Mouse (Mus musculus) adrenal gland, adult 8-10 months (tissue): ENCODE data around the gene Ankrd34a. TPM values are rescaled to one million over a fixed set of nuclear protein-coding genes. Genes with fewer than 3 reads are reported as not detected.

Experiments
- DNase-seq: peaks from one replicate; pipeline ENCODE4 v3.0.0; 2022
- total RNA-seq, 4 experiments: library from RNA; stranded (reverse); gene quantifications; 2 replicates each; pipeline ENCODE4 v1.2.4; 2022

Ankrd34a gene
- total RNA-seq, 4 experiments from 2014 or later, result 1.1 to 2.3 (median 1.7) TPM

DNA sequence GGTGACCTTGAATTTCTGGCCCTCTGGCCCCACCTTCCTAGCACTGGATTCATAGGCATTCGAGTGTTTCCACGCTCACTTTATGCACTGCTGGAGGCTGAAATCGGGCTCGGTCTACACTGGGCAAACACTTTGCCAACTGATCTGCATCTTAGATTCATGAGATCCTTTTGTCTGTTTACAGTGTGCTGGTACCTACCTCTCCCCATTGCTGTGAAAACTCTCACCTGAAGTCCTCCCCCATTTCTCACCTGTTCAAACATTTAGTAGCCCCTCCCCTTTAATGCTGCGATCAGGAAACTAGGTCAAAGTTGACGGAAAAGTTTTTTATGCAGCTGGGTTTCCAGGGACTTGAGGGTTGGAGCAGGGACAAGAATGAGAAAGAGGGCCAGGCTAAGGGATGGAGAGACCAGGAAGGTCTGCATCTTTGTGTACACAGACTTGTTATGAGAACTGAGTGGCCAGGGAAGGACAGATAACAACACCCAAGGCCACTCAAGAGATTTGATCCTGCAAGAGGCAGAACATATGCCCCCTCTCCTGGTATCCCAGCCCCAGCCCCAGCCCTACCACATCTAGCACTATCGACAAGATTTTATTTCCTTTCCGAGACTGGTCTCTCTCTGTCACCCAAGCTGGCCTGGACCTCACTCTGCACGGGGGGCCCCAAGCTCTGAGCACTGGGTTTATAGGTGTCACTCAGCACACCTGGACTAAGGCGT is 32.4 kb upstream of the Ankrd34a start:
- DNase-seq, result no peak

DNA sequence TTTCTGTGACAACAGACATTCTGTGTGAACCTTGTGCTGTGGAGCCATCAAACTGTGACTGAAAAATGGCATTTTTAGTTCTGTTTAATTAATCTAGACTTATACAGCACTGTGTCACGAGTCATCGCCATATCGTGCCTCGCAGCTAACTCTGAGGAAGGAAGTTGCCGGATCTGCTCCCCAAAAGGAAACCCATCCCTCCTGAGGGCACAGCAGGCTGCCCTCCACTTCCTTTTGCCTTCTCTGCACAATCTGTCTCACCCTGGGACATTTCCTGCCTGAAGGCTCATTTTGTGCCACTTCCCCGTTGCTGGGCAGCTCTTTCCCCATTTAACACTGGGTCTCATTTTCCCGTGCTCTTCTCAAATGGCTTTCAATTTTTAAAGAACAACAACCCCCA is 31.8 kb upstream of the Ankrd34a start:
- DNase-seq, result no peak

DNA sequence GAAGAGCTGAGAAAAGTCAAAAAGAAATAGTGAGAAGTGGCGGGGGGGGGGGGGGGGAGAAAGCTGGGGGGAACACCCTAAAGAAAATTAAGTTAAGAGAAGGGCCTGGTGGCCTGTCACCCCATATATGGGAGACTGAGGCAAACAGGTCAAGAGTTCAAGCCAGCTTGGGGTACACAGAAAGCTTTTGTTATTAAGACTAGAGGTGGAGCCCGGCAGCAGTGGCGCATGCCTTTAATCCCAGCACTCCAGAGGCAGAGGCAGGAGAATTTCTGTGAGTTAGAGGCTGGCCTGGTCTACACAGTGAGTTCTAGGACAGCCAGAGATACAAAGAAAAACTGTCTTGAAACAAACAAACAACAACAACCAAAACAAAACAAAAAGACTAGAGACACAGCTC is 31.3 kb upstream of the Ankrd34a start:
- DNase-seq, result no peak

DNA sequence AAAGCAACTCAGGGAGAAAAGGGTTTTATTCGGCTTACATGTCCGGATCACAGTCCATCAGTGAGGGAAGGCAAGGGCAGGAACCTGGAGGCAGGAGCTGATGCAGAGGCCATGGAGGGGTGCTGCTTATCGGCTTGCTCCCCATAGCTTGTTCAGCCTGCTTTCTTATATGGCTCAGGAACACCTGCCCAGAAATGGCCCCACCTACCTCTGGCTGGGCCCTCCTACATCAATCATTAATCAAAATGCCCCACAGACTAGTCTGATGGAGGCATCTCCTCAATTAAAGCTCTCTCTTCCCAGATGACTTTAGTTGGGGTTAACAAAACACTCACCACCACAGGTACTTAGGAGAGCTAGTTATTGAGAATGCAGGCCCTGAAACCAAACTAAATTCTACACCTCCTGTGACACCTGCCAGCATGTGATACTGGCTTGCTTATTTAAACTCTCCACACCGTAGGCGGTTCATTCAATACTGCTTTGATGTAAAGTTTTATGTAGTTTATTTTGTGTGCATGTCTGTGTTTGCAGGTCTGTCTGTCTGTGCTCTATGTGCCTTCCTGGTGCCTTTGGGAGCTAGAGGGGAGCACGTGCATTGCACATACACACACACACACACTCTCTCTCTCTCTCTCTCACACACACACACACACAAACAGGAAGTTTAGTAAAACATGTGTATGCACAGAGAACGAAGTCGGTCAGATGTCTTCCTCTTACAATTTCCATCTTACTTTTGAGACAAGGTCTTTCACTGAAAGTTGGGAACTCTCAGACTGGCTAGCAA is 29.6 kb upstream of the Ankrd34a start:
- no peak for DNase-seq

DNA sequence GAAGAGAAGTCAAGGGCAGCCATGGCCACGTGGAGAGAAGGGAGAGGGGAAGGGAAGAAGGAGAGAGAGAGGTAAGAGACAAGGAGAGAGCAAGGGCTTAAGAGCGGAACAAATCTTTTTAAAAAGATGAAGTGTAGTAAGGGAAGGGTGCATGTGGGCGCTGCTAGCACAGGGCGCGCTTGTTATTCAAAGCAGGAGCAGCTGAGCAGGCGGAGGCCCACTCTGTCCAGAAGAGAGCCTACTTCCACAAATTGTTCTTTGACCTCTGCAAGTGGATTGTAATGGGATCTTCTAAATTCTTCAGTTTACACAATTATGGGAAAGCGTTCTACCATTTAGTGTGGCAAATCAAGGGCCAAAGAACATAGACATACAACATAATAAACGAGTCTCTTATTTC is 27.8 kb upstream of the Ankrd34a start:
- no peak for DNase-seq

DNA sequence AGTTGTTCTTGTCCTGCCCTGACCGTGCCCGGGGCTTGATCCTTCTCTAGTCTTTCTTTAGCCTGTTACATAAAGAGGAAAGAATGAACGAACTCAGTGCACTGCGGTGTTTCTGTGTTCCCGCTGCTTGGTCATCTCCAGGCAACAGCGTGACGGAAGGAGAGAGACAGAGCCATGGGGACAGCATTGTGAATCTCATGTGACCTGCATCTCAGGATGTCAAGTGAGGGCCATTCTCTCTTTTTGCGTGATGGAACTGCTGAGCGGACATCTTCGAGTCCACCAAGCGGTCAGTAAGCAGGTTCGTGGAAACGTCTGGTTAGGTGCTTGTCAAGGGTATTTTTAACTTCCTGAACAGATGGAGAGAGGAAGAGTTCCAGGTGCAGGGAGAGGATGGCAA is 26.9 kb upstream of the Ankrd34a start:
- no peak for DNase-seq

DNA sequence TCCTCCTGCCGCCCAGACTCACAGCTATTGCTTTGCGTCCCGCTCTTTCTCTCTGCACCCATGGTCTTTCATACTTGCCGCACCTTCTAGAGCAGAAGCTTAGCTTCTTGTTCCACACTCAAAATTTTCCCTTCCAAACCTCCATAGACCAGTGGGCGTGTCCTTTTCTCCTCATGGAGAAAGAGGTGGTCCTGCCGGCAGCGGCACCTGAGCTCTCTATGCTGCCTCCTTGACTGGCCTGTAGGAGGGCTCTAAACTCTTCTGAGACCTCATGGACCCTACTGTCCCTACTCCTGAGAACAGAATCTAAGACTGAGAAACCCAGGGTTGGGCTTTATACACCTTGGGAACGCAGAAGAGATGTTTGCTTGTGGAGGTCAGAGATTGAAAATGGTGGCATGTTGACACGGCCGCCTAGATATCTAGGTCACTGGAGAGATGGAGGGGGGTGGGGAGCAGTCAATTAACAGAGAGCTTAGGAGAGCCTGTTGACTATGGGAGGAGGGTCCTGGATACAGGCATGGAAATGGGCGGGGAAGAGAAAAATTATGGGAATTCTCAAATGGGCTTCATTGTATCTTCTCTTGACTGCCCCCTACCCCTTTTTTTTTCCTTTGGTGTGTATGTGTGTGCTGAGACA is 26.4 kb upstream of the Ankrd34a start:
- DNase-seq, result no peak

DNA sequence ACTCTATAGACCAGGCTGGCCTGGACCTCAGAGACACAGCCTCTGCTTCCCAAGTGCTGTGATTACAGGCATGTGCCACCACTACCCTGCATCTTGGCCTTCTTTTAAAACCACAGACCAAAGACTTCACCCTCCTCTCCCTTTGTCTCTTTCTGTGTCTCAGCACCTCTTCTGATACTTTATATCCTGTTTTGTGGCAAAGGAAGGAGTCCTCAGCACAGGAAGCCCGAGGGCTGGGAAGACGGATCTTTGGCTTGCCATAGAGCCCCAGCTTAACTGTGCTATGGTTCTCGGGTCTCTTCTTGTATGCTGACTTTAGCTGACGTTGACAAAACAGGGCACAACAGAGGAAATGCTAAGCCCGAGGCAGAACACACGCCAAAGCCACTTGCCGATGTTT is 25.8 kb upstream of the Ankrd34a start:
- no peak for DNase-seq

DNA sequence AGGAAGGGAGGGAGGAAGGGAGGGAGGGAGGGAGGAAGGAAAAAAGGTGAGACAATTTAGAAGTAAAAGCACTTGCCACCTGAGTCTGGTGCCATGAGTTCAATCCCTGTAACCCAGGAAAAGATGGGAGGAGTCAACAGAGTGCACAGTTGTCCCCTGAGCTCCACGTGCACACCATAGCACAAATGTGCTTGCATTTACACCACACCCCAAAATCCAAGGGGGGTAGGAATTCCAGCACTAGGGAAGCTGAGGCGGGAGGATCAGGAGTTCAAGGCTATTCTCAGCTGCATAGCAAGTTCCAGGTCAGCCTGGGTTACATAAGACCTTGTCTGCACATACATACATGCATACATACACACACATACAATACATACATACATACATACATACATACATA is 25.1 kb upstream of the Ankrd34a start:
- no peak for DNase-seq

DNA sequence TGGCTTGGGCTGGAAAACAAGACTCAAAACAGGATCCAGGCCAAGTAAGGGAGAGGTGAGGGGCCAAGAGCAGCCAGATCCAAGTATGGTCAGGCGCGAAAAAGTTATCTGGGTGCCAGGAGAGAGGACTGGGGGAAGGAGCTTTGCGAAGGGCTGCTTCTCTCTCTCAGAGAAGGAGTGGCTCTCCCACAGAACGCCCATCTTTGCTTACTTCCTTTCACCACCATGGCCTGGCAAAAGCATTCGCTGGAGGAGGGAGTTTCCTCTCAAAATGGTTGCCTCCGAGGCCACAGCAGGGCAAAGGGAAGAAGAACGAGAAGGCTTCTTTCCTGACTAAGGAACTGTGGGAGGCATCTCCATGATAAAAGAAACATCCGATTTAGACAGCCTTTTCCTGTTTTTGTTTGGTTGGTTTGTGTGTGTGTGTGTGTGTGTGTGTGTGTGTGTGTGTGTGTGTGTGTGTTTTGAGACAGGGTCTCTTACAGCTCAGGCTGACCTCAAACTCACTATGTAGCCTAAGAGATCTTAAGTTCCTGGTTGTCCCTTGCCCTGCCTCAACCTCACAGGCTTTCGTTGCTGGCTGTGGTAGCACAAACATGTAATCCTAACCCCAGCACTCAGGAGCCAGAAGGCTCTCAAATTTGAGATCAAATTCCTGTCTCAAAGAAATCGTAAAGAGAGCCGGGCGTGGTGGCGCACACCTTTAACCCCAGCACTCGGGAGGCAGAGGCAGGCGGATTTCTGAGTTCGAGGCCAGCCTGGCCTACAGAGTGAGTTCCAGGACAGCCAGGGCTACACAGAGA is 24.3 kb upstream of the Ankrd34a start:
- DNase-seq, result no peak

DNA sequence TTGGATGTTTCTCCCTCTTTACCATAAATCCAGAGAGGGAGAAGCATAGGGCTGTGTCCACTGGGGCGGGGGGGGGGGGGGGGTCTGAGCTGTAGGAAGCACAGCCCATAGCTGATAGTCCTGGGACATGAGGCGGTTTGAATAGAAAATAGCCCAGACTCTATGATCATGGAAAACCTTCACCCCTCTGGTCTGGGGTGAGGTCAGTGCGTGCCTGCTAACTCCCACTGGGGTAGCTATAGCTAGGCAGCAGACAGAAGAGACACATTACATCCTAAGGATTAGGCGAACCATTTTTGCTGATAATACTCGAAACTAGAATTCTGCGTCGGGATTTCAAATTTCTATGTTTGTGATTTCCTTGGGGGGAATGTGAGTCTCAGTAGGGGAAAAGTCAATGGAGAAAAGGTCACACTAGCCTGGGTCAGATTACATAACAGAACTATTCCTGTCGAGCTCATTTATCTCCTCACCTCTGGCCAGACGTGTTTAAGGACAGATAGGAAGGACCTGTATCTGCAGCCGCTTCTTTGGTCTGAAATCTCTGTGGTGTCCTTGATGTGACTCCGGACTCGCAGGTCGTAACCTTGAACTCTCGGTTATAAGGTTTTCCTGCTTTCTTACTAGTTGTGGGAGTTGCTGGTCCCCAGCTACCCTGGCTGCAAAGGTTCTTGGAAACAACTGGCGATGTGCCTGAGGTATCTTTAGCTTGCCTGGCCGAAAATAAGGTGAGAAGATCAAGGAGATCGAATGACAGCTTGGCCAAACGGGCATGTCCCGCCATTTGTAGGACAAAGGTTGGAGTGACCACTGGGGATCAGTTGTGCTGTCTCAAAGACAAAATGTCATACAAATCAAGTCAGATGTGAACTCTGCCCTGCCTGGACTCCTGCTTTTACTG is 22.6 kb upstream of the Ankrd34a start:
- DNase-seq, result peak; percentile 63

DNA sequence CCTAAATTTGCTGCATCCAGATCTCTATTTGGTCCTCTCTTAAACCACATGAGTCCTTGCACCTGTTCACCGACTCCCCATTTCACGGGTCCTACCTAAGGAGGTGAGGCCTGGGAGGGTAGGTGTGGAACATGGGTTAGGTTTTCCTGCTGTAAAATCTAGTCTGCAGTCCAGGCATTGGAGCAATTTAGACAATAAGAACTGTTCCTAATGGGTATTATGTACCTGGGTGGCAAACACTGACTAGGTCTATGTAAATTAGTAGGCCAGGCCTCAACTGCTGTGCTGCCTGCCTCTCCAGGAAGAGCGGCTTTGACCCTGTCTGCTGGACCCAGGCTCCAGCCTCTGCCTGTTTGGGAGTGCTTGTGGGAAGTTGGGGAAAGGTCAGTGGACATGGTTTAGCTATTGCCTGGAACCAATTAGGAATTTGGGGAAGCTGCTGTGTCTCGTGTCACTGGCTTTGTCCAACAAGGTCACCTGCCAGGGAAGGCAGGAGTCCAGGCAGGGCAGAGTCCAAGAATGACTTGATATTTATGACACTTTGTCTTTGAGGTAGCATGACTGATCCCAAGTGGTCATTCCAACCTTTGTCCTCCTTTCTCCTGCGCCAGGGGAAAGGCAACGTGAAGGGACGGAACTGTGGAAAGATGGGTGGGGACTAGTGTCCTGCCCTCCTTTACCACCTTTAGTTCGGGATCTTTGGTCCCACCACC is 21.0 kb upstream of the Ankrd34a start:
- no peak for DNase-seq

DNA sequence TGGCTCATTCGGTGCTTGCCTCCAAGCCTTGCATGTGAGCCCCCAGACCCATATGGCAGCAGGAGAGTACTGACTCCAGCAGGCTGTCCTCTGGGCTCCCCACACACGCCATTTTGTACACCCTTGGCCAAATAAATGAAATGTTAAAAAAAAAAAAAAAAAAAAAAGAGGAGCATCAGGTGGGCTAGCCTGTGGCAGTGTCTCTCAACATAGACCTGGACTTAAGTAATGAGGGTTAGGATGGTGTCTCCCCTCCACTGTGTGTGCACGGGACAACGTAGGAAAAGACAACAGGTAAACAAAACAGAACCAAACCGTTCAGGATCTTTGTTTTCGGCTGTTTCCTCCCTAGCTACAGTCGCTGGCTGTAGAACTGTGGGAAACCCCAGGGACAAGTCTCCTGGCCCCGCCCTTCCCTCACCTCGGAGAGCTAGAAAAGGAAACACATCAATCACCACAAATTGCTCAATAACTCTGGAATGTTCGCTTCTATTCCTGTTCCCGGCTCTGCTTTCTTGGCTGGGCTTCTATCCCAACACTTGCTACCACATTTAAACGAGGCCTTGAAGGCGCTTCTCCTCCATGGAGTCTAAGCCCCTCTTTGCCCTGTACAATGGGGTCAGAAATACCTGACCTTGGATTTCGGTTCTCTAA is 20.3 kb upstream of the Ankrd34a start:
- DNase-seq, result peak; percentile 88

DNA sequence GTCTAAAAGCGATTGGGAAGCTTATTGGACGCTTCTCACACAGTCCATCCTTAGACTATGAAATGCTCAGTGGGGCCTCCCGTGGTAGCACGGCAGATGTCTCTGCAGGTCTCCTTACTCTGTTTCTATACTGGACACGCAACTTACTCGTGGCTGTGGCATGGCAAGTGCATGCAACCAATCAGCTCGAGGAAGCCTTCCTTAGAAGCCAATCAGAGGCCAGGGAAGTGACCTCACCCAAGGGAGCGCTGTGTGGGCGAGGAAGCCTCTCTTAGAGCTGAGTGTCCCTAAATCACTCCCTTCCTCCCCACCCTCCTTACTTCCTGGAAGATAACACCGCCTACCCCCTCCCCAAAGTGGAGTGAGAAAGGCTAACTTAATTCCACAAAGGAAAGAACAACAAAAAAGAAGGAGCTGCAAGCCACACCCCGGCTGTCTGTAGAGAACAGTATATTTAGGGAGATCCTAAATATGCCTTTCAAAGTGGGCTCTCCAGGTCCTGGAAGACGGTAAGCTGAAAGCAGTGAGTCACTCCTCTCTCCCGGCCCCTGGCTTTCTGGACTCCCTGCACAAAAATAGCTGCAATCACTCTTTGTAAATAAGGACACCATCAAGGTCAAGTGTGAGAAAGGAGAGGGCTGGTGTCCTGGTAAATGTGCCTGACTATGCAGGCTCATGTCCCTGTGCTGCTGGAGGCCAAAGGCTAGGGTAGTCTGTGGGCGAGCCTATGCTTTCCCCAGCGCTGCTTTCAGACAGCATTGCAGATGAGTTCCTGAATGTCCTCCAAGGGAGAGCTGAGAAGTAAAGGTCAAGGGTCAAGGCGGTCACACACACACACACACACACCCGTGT is 19.5 kb upstream of the Ankrd34a start, which contains the start of gene Gm16253:
Gm16253 (plus strand) TSS at position 295 of the 852 bp plus-strand sequence.
- peak; percentile 92 for DNase-seq

DNA sequence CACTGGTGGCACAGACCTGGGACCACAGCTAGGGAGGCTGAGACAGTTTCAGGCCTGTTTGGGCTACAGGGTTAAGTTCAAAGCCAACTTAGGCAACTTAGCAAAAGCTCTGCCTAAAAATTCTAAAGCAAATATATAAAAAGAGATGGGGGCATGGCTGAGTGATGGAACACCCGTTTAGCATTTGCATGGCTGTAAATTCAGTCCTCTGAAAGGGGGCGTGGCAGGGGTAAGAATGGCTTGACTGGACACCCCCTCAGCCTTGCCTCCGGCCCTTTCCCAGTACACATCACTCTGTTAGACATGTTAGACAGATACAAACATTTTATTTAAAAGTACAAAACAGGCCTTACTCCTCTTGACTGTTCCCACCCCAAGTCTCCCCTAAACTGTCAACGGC is 18.9 kb upstream of the Ankrd34a start:
- no peak for DNase-seq

DNA sequence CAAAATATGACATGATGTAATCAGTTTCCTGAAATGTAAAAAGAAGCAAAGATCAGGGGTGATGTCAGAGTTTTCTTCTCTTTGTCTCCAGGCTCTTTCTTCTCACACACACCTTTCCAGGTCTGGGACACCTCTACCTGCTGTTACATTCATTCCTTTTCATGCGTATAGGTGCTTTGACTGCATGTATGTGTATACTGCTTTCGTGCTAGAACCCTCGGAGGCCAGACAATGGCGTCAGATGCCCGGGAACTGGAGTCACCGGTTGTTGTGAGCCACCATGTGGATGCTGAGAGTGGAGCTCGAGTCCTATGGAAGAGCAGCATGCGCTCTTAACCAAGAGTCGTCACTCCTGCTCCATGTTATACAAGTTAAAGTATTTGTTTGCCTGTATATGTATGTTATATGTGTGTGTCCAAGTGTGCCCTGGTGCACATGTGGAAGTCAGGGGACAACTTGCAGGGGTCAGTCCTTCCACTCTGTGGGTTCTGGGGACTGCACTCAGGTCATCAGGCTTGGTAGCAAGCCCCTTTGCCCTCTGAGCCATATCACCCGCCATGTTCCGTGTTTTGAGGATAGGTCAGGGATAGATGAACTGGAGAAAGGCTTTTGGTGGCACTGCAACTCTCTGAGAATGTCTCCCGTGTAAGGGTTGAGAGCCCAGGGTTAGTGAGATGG is 17.7 kb upstream of the Ankrd34a start:
- no peak for DNase-seq

DNA sequence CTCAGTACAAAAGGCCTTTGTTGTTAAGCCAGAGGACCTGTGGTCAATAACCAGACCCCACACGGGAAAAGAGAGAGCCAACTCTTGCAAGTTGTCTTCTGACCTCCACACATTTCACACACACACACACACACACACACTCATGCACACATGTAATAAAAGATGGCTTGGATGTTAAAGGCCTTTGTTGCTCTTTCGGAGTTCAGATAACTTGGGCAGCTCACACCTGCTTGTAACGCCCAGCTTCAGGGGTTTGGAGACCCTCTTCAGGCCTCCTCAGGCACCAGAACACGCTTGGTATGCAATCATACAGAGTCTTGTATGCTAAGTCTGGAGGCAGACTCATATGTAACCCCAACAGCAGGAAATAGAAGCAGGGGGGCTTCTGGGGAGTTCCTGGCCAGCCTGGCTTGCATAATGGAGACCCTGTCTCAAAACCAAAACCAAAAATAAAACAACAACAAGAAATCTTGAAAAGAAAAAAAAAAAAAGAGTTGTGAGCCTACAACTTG is 17.1 kb upstream of the Ankrd34a start:
- no peak for DNase-seq

DNA sequence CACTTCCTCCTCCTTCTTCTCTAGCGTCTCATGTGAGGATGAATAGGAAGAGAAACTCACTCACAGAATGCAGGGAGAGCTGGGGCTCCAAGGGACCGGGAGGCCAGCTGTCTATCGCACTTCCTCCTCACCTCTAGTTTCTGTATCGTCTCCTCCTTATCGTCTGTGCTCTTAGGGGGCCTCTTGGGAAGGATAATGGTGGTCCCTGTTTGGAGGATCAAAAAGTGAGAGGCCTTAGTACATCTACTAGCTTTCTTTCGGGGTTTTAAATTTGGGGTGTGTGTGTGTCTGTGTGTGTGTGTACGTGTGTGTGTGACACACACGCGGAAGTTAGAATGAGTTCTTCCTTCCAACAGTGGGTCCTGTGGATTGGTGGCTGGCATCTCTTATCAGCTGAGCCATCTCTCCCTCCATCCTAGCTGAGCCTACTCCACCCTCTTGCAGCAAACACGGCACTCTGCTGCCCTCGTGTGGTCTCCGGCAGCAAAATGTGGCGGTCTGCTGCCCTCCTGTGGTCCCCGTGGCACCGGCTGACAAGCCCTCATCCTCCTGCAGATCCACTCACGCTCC is 16.5 kb upstream of the Ankrd34a start:
- peak; percentile 88 for DNase-seq
